ENCODE assay signal across 9 mouse cellular contexts in genomic region chr1:168241316-168241715, GRCm38 (mm10).
DNase-seq lines count a peak whose midpoint lies in the region; ATAC-seq and TF ChIP-seq lines count a peak whose summit lies in the region.
"Had no signal": no experiment of that assay in that cellular context is flagged by ENCODE, and none has a peak within 500 bp of the region (broad histone marks: within the 10 kb centered on the region; RNA-seq: fewer than 3 reads in every experiment).

No protein-coding gene starts in this region.

- H3K4me2 ChIP-seq in hindbrain, embryonic 11.5 days (replicated peaks; ENCODE audit: low read depth, low read length): no peak overlapping the region; the same call in 1 of the 2 replicates
- no peak overlapping the region for H3K4me2 ChIP-seq in hindbrain, postnatal 0 days (ENCODE audit: low read depth, low read length)
- peak overlapping the region; percentile 33 for H3K4me2 ChIP-seq in embryonic facial prominence, embryonic 12.5 days (replicated peaks)
- peak overlapping the region; percentile 46 for H3K4me2 ChIP-seq in forebrain, embryonic 13.5 days
- H3K4me2 ChIP-seq in midbrain, embryonic 11.5 days: no peak overlapping the region

- no peak for DNase-seq in hindbrain, embryonic 11.5 days (ENCODE audit: low spot score)
- DNase-seq in hindbrain, postnatal 0 days (ENCODE audit: low spot score): no peak
- no peak for DNase-seq in midbrain, embryonic 11.5 days (ENCODE audit: low spot score, missing footprints)
- no peak for DNase-seq in T-cell, adult 2 months (ENCODE audit: low spot score)
- DNase-seq in spleen, postnatal 14 days (ENCODE audit: low spot score in 2 of 2): no peak
- DNase-seq in thymus, adult 18-20 months: no peak
- DNase-seq: liver, postnatal 0 days had no signal

- H3K9ac ChIP-seq in hindbrain, embryonic 11.5 days (ENCODE audit: low read depth, low read length): no peak overlapping the region
- H3K9ac ChIP-seq in hindbrain, postnatal 0 days (replicated peaks; ENCODE audit: low read length): no peak overlapping the region
- no peak overlapping the region for H3K9ac ChIP-seq in embryonic facial prominence, embryonic 12.5 days
- H3K9ac ChIP-seq in forebrain, embryonic 13.5 days: no peak overlapping the region
- peak overlapping the region; percentile 44; the same call in 1 of the 2 replicates for H3K9ac ChIP-seq in midbrain, embryonic 11.5 days (ENCODE audit: low read length)
- H3K9ac ChIP-seq: liver, postnatal 0 days had no signal

- peaks cover 6% of the 10 kb centered on the region for H3K4me1 ChIP-seq in hindbrain, embryonic 11.5 days (replicated peaks; ENCODE audit: control insufficient read depth, insufficient read depth, low read length)
- H3K4me1 ChIP-seq in hindbrain, postnatal 0 days (ENCODE audit: insufficient read depth, low read length): peaks cover 13% of the 10 kb centered on the region
- H3K4me1 ChIP-seq in embryonic facial prominence, embryonic 12.5 days: peaks cover 61% of the 10 kb centered on the region
- H3K4me1 ChIP-seq in forebrain, embryonic 13.5 days: peaks cover 90% of the 10 kb centered on the region
- peaks cover 28% of the 10 kb centered on the region for H3K4me1 ChIP-seq in midbrain, embryonic 11.5 days (ENCODE audit: control insufficient read depth, insufficient read depth, low read length)

- H3K9me3 ChIP-seq in hindbrain, embryonic 11.5 days (ENCODE audit: control insufficient read depth, low read length): no peaks in the 10 kb centered on the region
- no peaks in the 10 kb centered on the region for H3K9me3 ChIP-seq in hindbrain, postnatal 0 days (ENCODE audit: low read length)
- no peaks in the 10 kb centered on the region for H3K9me3 ChIP-seq in embryonic facial prominence, embryonic 12.5 days
- no peaks in the 10 kb centered on the region for H3K9me3 ChIP-seq in forebrain, embryonic 13.5 days (replicated peaks)
- no peaks in the 10 kb centered on the region for H3K9me3 ChIP-seq in midbrain, embryonic 11.5 days (ENCODE audit: control insufficient read depth, low read length)

- H3K27ac ChIP-seq in hindbrain, embryonic 11.5 days (ENCODE audit: low read depth, low read length): 0 out of 2 replicates have a peak overlapping the region, but pooled peaks have one; percentile 17
- H3K27ac ChIP-seq in hindbrain, postnatal 0 days: no peak overlapping the region
- peak overlapping the region; percentile 78 for H3K27ac ChIP-seq in embryonic facial prominence, embryonic 12.5 days
- peak overlapping the region; percentile 91 for H3K27ac ChIP-seq in forebrain, embryonic 13.5 days
- no peak overlapping the region for H3K27ac ChIP-seq in midbrain, embryonic 11.5 days (ENCODE audit: low read depth, low read length)

- no peak for ATAC-seq in hindbrain, embryonic 11.5 days (ENCODE audit: low FRiP score)
- ATAC-seq in hindbrain, postnatal 0 days: no peak
- no peak for ATAC-seq in embryonic facial prominence, embryonic 12.5 days (ENCODE audit: insufficient number of reproducible peaks, insufficient read depth, low FRiP score, low TSS enrichment)
- peak; percentile 39 for ATAC-seq in forebrain, embryonic 13.5 days
- no peak for ATAC-seq in midbrain, embryonic 11.5 days (ENCODE audit: low FRiP score)
- ATAC-seq: liver, postnatal 0 days had no signal

- no peak for TF ChIP-seq CTCF in hindbrain, postnatal 0 days (IDR thresholded peaks at IDR 0.05; ENCODE audit: low read depth)

- no peaks in the 10 kb centered on the region for H3K27me3 ChIP-seq in hindbrain, embryonic 11.5 days (ENCODE audit: control insufficient read depth, insufficient read depth, low read length)
- no peaks in the 10 kb centered on the region for H3K27me3 ChIP-seq in hindbrain, postnatal 0 days (ENCODE audit: insufficient read depth, low read length)
- no peaks in the 10 kb centered on the region for H3K27me3 ChIP-seq in embryonic facial prominence, embryonic 12.5 days
- no peaks in the 10 kb centered on the region for H3K27me3 ChIP-seq in forebrain, embryonic 13.5 days
- no peaks in the 10 kb centered on the region for H3K27me3 ChIP-seq in midbrain, embryonic 11.5 days (ENCODE audit: control insufficient read depth, insufficient read depth, low read length)

- WGBS in hindbrain, embryonic 11.5 days: 33% methylated on average over 7 of the region's 7 CpGs
- 11% methylated on average over 7 of the region's 7 CpGs for WGBS in hindbrain, postnatal 0 days
- WGBS in embryonic facial prominence, embryonic 12.5 days: 14% methylated on average over 7 of the region's 7 CpGs
- 7% methylated on average over 7 of the region's 7 CpGs for WGBS in forebrain, embryonic 13.5 days
- WGBS in midbrain, embryonic 11.5 days: 38% methylated on average over 7 of the region's 7 CpGs

- H3K4me3 ChIP-seq in hindbrain, embryonic 11.5 days (ENCODE audit: low read depth, low read length): no peak overlapping the region
- H3K4me3 ChIP-seq in hindbrain, postnatal 0 days (ENCODE audit: low read length): no peak overlapping the region
- no peak overlapping the region for H3K4me3 ChIP-seq in embryonic facial prominence, embryonic 12.5 days
- no peak overlapping the region for H3K4me3 ChIP-seq in forebrain, embryonic 13.5 days
- no peak overlapping the region for H3K4me3 ChIP-seq in midbrain, embryonic 11.5 days (ENCODE audit: low read depth, low read length)

- H3K36me3 ChIP-seq in hindbrain, embryonic 11.5 days (ENCODE audit: control insufficient read depth, insufficient read depth, low read length): no peaks in the 10 kb centered on the region
- H3K36me3 ChIP-seq in hindbrain, postnatal 0 days (ENCODE audit: insufficient read depth, low read length): no peaks in the 10 kb centered on the region
- no peaks in the 10 kb centered on the region for H3K36me3 ChIP-seq in embryonic facial prominence, embryonic 12.5 days
- H3K36me3 ChIP-seq in forebrain, embryonic 13.5 days (ENCODE audit: poor library complexity, severe bottlenecking): peaks cover 2% of the 10 kb centered on the region; the same call in 1 of the 2 replicates
- H3K36me3 ChIP-seq in midbrain, embryonic 11.5 days (ENCODE audit: control insufficient read depth, insufficient read depth, low read length): no peaks in the 10 kb centered on the region

Comparison
In these comparisons a context has a peak if more than half of its experiments do, and no peak if none do; other contexts are left out.
1. H3K27ac ChIP-seq: peak in hindbrain, embryonic 11.5 days (single experiment), embryonic facial prominence, embryonic 12.5 days (single experiment) and forebrain, embryonic 13.5 days (single experiment); none in hindbrain, postnatal 0 days (single experiment) and midbrain, embryonic 11.5 days (single experiment).
2. H3K4me2 ChIP-seq: peak in embryonic facial prominence, embryonic 12.5 days (single experiment) and forebrain, embryonic 13.5 days (single experiment); none in hindbrain, embryonic 11.5 days (single experiment), hindbrain, postnatal 0 days (single experiment) and midbrain, embryonic 11.5 days (single experiment).